Mouse (Mus musculus) thymus, adult 2 months (tissue): ENCODE measurements around the gene Set.

Experiments used
- CTCF ChIP-seq: fragments of 200-500 bp; IDR thresholded peaks from 2 replicates; pipeline ENCODE4 v1.5.1; 2012; ENCODE audit warnings: mild to moderate bottlenecking, control low read depth, low read length, moderate library complexity, borderline replicate concordance; ENCODE audit not compliant: control insufficient read depth, poor library complexity, insufficient read depth; ENCODE audit errors: extremely low read depth
- POLR2A ChIP-seq: fragments of 200-500 bp; IDR thresholded peaks from 2 replicates; pipeline ENCODE4 v1.6.1; 2012; ENCODE audit warnings: mild to moderate bottlenecking, low read length, control low read depth, moderate library complexity; ENCODE audit not compliant: control insufficient read depth, poor library complexity, insufficient read depth; ENCODE audit errors: extremely low read depth

DNA sequence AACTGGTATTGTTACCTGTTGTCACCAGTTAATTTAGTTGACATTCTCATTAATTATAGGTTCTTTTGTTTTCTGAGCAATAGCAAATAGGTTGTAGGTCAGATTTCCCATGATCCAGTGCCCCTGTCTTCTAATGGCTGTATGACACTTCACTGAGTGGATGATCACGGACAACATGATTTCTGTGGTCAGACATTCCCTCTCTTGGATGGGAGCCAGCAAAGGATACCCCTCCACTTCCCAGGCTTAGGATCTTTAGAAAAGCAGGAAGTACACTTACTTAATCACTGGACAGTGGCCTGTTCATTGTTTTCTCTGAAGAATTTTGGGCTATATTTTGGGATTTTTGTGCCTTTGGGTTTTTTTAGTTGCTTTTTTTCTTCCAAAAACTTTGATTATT lies 48.1 kb upstream of the Set start:
- TF ChIP-seq CTCF, result no peak
- no peak for TF ChIP-seq POLR2A
